Mouse (Mus musculus): ENCODE data around the gene Zfp362. TPM values are rescaled to one million over a fixed set of nuclear protein-coding genes. Genes with fewer than 3 reads are reported as not detected.

Zfp362 gene
- polyA plus RNA-seq, 1 experiment from 2014 or later, result 29.3 TPM

GRCm38 (mm10) chr4:128724059-128724458, 81.8 kb downstream of the Zfp362 start:
- H3K9ac ChIP-seq (replicated peaks), result no peak overlapping the region
- H3K27me3 ChIP-seq (replicated peaks), result no peaks in the 10 kb centered on the region
- H3K4me3 ChIP-seq (replicated peaks), result no peak overlapping the region
- H3K4me2 ChIP-seq, result no peak overlapping the region
- no peak for ATAC-seq (ENCODE audit: low FRiP score)
- H3K9me3 ChIP-seq (replicated peaks), result no peaks in the 10 kb centered on the region
- no peak overlapping the region; the same call in 1 of the 2 replicates for H3K27ac ChIP-seq (replicated peaks)
- 75% methylated on average over 7 of the region's 7 CpGs for WGBS
- peaks cover 55% of the 10 kb centered on the region for H3K4me1 ChIP-seq
- peaks cover 7% of the 10 kb centered on the region for H3K36me3 ChIP-seq

DNA sequence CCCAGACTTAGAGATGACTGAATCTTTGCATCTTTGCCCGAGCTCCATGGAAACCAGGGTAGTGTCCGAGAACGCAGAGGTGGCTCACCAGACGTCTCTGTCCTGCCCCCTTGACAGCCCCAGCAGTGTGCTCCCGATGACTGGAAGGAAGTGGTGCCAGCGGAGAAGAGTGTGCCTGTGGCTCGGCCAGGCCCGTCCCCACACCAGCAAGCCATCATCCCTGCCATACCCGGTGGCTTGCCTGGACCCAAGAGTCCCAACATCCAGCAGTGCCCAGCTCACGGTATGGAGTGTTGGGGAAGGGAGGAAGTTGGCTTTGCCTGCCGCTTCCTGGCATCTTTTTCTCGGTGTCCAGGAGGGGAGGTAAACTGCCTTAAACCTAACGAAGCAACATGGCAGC, 82.4 kb downstream of the Zfp362 start:
- Histone ChIP-seq H3K27ac (replicated peaks) (no peak overlapping the region), H3K36me3 (peaks cover 7% of the 10 kb centered on the region), H3K4me3 (replicated peaks) (no peak overlapping the region), H3K9me3 (replicated peaks) (no peaks in the 10 kb centered on the region), H3K9ac (replicated peaks) (no peak overlapping the region), H3K4me2 (no peak overlapping the region), H3K4me1 (peaks cover 53% of the 10 kb centered on the region), H3K27me3 (replicated peaks) (no peaks in the 10 kb centered on the region)
- ATAC-seq (ENCODE audit: low FRiP score), result no peak
- WGBS, result 81% methylated on average over 13 of the region's 13 CpGs

Other genes with a start within 250 kb of the Zfp362 start
- 4.3 and 4.5 TPM in 2 replicates for gene Zscan20, start 195.9 kb downstream of the Zfp362 start, polyA plus RNA-seq (2015; fragmentation: Nextera tagmentation; extraction: Ambion mirVana)
- gene Tlr12, start 187.4 kb downstream of the Zfp362 start, polyA plus RNA-seq (2015; fragmentation: Nextera tagmentation; extraction: Ambion mirVana), result 2.0 and 3.0 TPM in 2 replicates
- 47.6 and 54.5 TPM in 2 replicates for gene Phc2, start 151.3 kb downstream of the Zfp362 start, polyA plus RNA-seq (2015; fragmentation: Nextera tagmentation; extraction: Ambion mirVana)
- 0.34 and 0.41 TPM in 2 replicates for gene A3galt2, start 50.7 kb downstream of the Zfp362 start, polyA plus RNA-seq (2015; fragmentation: Nextera tagmentation; extraction: Ambion mirVana)
- 20.9 and 25.5 TPM in 2 replicates for gene Trim62, start 77.5 kb upstream of the Zfp362 start, polyA plus RNA-seq (2015; fragmentation: Nextera tagmentation; extraction: Ambion mirVana)
- 20.3 and 20.7 TPM in 2 replicates for gene Azin2, start 156.4 kb upstream of the Zfp362 start, polyA plus RNA-seq (2015; fragmentation: Nextera tagmentation; extraction: Ambion mirVana)
- 90.2 and 120 TPM in 2 replicates for gene Ak2, start 185.9 kb upstream of the Zfp362 start, polyA plus RNA-seq (2015; fragmentation: Nextera tagmentation; extraction: Ambion mirVana)

All from neural tube, embryonic 15.5 days (tissue).